ENCODE assay signal across 8 mouse cellular contexts in the genomic region with DNA sequence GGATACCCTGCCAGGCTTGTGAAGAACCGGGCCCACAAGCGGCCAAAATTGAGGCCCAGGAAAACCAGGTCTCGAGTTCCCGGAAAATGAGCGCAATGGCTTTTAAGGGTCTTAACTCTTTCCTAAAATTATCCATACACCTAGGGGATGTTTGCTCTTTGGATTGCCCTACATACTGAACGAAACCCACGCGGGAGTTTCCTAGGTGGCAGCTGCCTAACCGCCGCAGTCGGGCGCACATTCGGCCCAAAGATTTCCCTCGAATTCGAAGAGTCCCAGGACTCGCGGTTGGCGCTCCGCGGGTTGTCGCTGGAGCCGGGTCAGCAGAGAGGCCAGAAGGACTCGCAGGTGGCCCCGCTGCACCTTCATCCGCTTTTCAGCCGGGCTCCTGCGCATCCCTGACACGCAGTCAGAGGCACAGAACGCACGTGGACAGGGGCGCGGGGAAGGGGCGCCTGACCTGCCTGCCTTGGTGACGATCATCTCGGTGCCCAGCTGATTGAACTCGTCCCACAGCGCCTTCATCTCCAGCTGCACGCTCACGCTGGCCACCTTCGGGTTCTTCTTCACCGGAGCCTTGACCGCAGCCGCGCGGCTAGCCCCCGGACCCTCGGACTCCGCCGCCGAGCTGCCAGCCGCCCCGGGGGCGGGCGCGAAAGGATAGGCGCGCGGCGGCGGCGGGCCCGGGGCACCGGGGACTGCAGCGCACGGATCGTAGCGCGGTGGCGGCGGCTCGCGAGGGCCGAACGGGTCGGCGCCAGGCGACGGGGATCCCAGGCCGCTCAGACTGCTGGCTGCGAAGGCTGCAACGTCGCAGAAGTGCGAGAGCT. TPM values are rescaled to one million over a fixed set of nuclear protein-coding genes. Genes with fewer than 3 reads are reported as not detected.
A peak's percentile ranks its signal among the peaks of the same experiment; 100 is the strongest.
DNase-seq lines count a peak whose midpoint lies in the region; ATAC-seq and TF ChIP-seq lines count a peak whose summit lies in the region.

No protein-coding gene starts in this region.

- H3K4me2 ChIP-seq in kidney, postnatal 0 days (ENCODE audit: low read length), result peak overlapping the region; percentile 67
- peak overlapping the region; percentile 82 for H3K4me2 ChIP-seq in embryonic facial prominence, embryonic 12.5 days (replicated peaks)
- H3K4me2 ChIP-seq in intestine, embryonic 14.5 days (ENCODE audit: low read length), result peak overlapping the region; percentile 58
- H3K4me2 ChIP-seq in neural tube, embryonic 11.5 days (ENCODE audit: low read depth), result peak overlapping the region; percentile 56

- peak overlapping the region; percentile 37 for H3K4me3 ChIP-seq in kidney, postnatal 0 days (replicated peaks; ENCODE audit: low read depth, low read length)
- peak overlapping the region; percentile 53 for H3K4me3 ChIP-seq in embryonic facial prominence, embryonic 12.5 days
- peak overlapping the region; percentile 37 for H3K4me3 ChIP-seq in intestine, embryonic 14.5 days (ENCODE audit: low read depth, low read length)
- H3K4me3 ChIP-seq in neural tube, embryonic 11.5 days (ENCODE audit: low read depth, low read length), result peak overlapping the region; percentile 31

- WGBS in kidney, postnatal 0 days, result 6% methylated on average over 83 of the region's 83 CpGs
- 1% methylated on average over 83 of the region's 83 CpGs for WGBS in embryonic facial prominence, embryonic 12.5 days
- 2% methylated on average over 77 of the region's 83 CpGs for WGBS in intestine, embryonic 14.5 days
- WGBS in neural tube, embryonic 11.5 days, result under 1% methylated on average over 81 of the region's 83 CpGs

- no peak for DNase-seq in kidney, postnatal 0 days (ENCODE audit: low spot score)
- no peak for DNase-seq in kidney, postnatal 10 days
- DNase-seq in intestine, embryonic 14.5 days (ENCODE audit: low spot score), result peak; percentile 78
- DNase-seq in neural tube, embryonic 11.5 days (ENCODE audit: low spot score), result peak; percentile 51
- DNase-seq in ovary, postnatal 36 days (ENCODE audit: low spot score), result no peak
- DNase-seq in frontal cortex, postnatal 10 days (ENCODE audit: low spot score in 2 of 2), result no peak
- no peak for DNase-seq in yolk sac, embryonic 10.5 days (ENCODE audit: low spot score)

- no peak for ATAC-seq in kidney, postnatal 0 days (replicated peaks; ENCODE audit: low FRiP score, low read depth)
- ATAC-seq in embryonic facial prominence, embryonic 12.5 days (ENCODE audit: insufficient number of reproducible peaks, insufficient read depth, low FRiP score, low TSS enrichment), result no peak
- no peak for ATAC-seq in intestine, embryonic 14.5 days (replicated peaks; ENCODE audit: low FRiP score, low TSS enrichment, low read depth)
- ATAC-seq in neural tube, embryonic 11.5 days (ENCODE audit: insufficient read depth, low FRiP score, low TSS enrichment), result no peak

- TF ChIP-seq CTCF in kidney, postnatal 0 days (IDR thresholded peaks at IDR 0.05; ENCODE audit: low read depth), result no peak

- H3K27me3 ChIP-seq in kidney, postnatal 0 days (ENCODE audit: insufficient read depth, low read length), result peaks cover 95% of the 10 kb centered on the region
- peaks cover 99% of the 10 kb centered on the region for H3K27me3 ChIP-seq in embryonic facial prominence, embryonic 12.5 days
- H3K27me3 ChIP-seq in intestine, embryonic 14.5 days (replicated peaks; ENCODE audit: control insufficient read depth, insufficient read depth, low read length), result peaks cover 100% of the 10 kb centered on the region
- peaks cover 99% of the 10 kb centered on the region for H3K27me3 ChIP-seq in neural tube, embryonic 11.5 days (ENCODE audit: control insufficient read depth, insufficient read depth, low read length)

- no peaks in the 10 kb centered on the region for H3K9me3 ChIP-seq in kidney, postnatal 0 days (replicated peaks; ENCODE audit: low read length)
- H3K9me3 ChIP-seq in embryonic facial prominence, embryonic 12.5 days, result no peaks in the 10 kb centered on the region
- no peaks in the 10 kb centered on the region for H3K9me3 ChIP-seq in intestine, embryonic 14.5 days (ENCODE audit: control insufficient read depth, low read length)
- H3K9me3 ChIP-seq in neural tube, embryonic 11.5 days (ENCODE audit: control insufficient read depth, low read length), result no peaks in the 10 kb centered on the region

- H3K9ac ChIP-seq in kidney, postnatal 0 days (ENCODE audit: low read depth, low read length), result no peak overlapping the region
- H3K9ac ChIP-seq in embryonic facial prominence, embryonic 12.5 days, result peak overlapping the region; percentile 72
- H3K9ac ChIP-seq in intestine, embryonic 14.5 days (ENCODE audit: low read length), result peak overlapping the region; percentile 22; the same call in 1 of the 2 replicates
- peak overlapping the region; percentile 47 for H3K9ac ChIP-seq in neural tube, embryonic 11.5 days (ENCODE audit: low read length)

- H3K27ac ChIP-seq in kidney, postnatal 0 days, result no peak overlapping the region
- peak overlapping the region; percentile 77 for H3K27ac ChIP-seq in embryonic facial prominence, embryonic 12.5 days
- no peak overlapping the region for H3K27ac ChIP-seq in intestine, embryonic 14.5 days (ENCODE audit: low read depth)
- no peak overlapping the region for H3K27ac ChIP-seq in neural tube, embryonic 11.5 days (ENCODE audit: low read depth, low read length)

- H3K4me1 ChIP-seq in kidney, postnatal 0 days (replicated peaks; ENCODE audit: insufficient read depth, low read length), result peaks cover 26% of the 10 kb centered on the region
- peaks cover 30% of the 10 kb centered on the region for H3K4me1 ChIP-seq in embryonic facial prominence, embryonic 12.5 days
- peaks cover 28% of the 10 kb centered on the region for H3K4me1 ChIP-seq in intestine, embryonic 14.5 days (replicated peaks; ENCODE audit: control insufficient read depth, insufficient read depth, low read length)
- H3K4me1 ChIP-seq in neural tube, embryonic 11.5 days (ENCODE audit: control insufficient read depth, insufficient read depth, low read length), result peaks cover 18% of the 10 kb centered on the region

- no peaks in the 10 kb centered on the region for H3K36me3 ChIP-seq in kidney, postnatal 0 days (ENCODE audit: insufficient read depth, low read length)
- no peaks in the 10 kb centered on the region for H3K36me3 ChIP-seq in embryonic facial prominence, embryonic 12.5 days
- H3K36me3 ChIP-seq in intestine, embryonic 14.5 days (ENCODE audit: control insufficient read depth, insufficient read depth, low read length), result no peaks in the 10 kb centered on the region
- no peaks in the 10 kb centered on the region for H3K36me3 ChIP-seq in neural tube, embryonic 11.5 days (ENCODE audit: control insufficient read depth, insufficient read depth, low read length)

RNA-seq across cellular contexts. Expression of a gene that starts 4.2 kb away (rescaled TPM):
- polyA plus RNA-seq in kidney, postnatal 0 days (2015; fragmentation: Nextera tagmentation; extraction: Ambion mirVana), result 0.23 and 0.32 TPM in 2 replicates
- polyA plus RNA-seq in embryonic facial prominence, embryonic 12.5 days (2016; fragmentation: Nextera tagmentation; extraction: Ambion mirVana), result 19.6 and 21.9 TPM in 2 replicates
- 0.14 and 0.22 TPM in 2 replicates for polyA plus RNA-seq in intestine, embryonic 14.5 days (2014; fragmentation: Nextera tagmentation; extraction: Ambion mirVana)
- polyA plus RNA-seq in neural tube, embryonic 11.5 days (2014; fragmentation: Nextera tagmentation; extraction: Ambion mirVana), result 3.8 and 5.3 TPM in 2 replicates

RNA-seq across cellular contexts. Expression of a gene that starts 35.9 kb away (rescaled TPM):
- polyA plus RNA-seq in kidney, postnatal 0 days (2015; fragmentation: Nextera tagmentation; extraction: Ambion mirVana), result 0.57 and 0.92 TPM in 2 replicates
- polyA plus RNA-seq in embryonic facial prominence, embryonic 12.5 days (2016; fragmentation: Nextera tagmentation; extraction: Ambion mirVana), result 4.3 and 4.7 TPM in 2 replicates
- 1.9 and 2.0 TPM in 2 replicates for polyA plus RNA-seq in intestine, embryonic 14.5 days (2014; fragmentation: Nextera tagmentation; extraction: Ambion mirVana)
- 9.5 and 11.4 TPM in 2 replicates for polyA plus RNA-seq in neural tube, embryonic 11.5 days (2014; fragmentation: Nextera tagmentation; extraction: Ambion mirVana)

RNA-seq across cellular contexts. Expression of a gene that starts 39.9 kb away (rescaled TPM):
- polyA plus RNA-seq in kidney, postnatal 0 days (2015; fragmentation: Nextera tagmentation; extraction: Ambion mirVana), result 1.3 and 2.0 TPM in 2 replicates
- 8.1 and 10.4 TPM in 2 replicates for polyA plus RNA-seq in embryonic facial prominence, embryonic 12.5 days (2016; fragmentation: Nextera tagmentation; extraction: Ambion mirVana)
- polyA plus RNA-seq in intestine, embryonic 14.5 days (2014; fragmentation: Nextera tagmentation; extraction: Ambion mirVana), result 2.0 and 2.2 TPM in 2 replicates
- 3.6 and 3.8 TPM in 2 replicates for polyA plus RNA-seq in neural tube, embryonic 11.5 days (2014; fragmentation: Nextera tagmentation; extraction: Ambion mirVana)

RNA-seq across cellular contexts. Expression of a gene that starts 43.5 kb away (rescaled TPM):
- polyA plus RNA-seq in kidney, postnatal 0 days (2015; fragmentation: Nextera tagmentation; extraction: Ambion mirVana), result 10.4 and 12.0 TPM in 2 replicates
- 45.5 and 47.2 TPM in 2 replicates for polyA plus RNA-seq in embryonic facial prominence, embryonic 12.5 days (2016; fragmentation: Nextera tagmentation; extraction: Ambion mirVana)
- polyA plus RNA-seq in intestine, embryonic 14.5 days (2014; fragmentation: Nextera tagmentation; extraction: Ambion mirVana), result 29.3 and 29.9 TPM in 2 replicates
- 68.6 and 79.8 TPM in 2 replicates for polyA plus RNA-seq in neural tube, embryonic 11.5 days (2014; fragmentation: Nextera tagmentation; extraction: Ambion mirVana)

Comparison
In these comparisons a context has a peak if more than half of its experiments do, and no peak if none do; other contexts are left out.
1. DNase-seq: peak in intestine, embryonic 14.5 days (single experiment) and neural tube, embryonic 11.5 days (single experiment); none in kidney, postnatal 0 days (single experiment), kidney, postnatal 10 days (single experiment), ovary, postnatal 36 days (single experiment), frontal cortex, postnatal 10 days (0 of 2) and yolk sac, embryonic 10.5 days (single experiment).
2. Peak in every context shown above with its lines, with median percentiles within 50 percentile points of each other: H3K4me2 ChIP-seq and H3K4me3 ChIP-seq.